Mouse (Mus musculus): ENCODE results near the gene Btbd9.

The Btbd9 gene

GRCm38 (mm10) chr17:30245308-30245706, 331.0 kb downstream of the Btbd9 start:
- no peak for DNase-seq (ENCODE audit: low read depth, low spot score)

- DNase-seq (ENCODE audit: low read depth, low spot score): no peak
These were observed 331.5 kb downstream of the Btbd9 start for GRCm38 (mm10) chr17:30244651-30245307.

GRCm38 (mm10) chr17:30243540-30243939, 332.7 kb downstream of the Btbd9 start:
- peak; percentile 33 for DNase-seq (ENCODE audit: low read depth, low spot score)

GRCm38 (mm10) chr17:30242647-30243046, 333.6 kb downstream of the Btbd9 start:
- DNase-seq (ENCODE audit: low read depth, low spot score): no peak

GRCm38 (mm10) chr17:30241720-30242322, 334.5 kb downstream of the Btbd9 start:
- no peak for DNase-seq (ENCODE audit: low read depth, low spot score)

GRCm38 (mm10) chr17:30241061-30241460, 335.2 kb downstream of the Btbd9 start:
- DNase-seq (ENCODE audit: low read depth, low spot score): no peak

- peak; percentile 85 for DNase-seq (ENCODE audit: low read depth, low spot score)
These were observed 335.6 kb downstream of the Btbd9 start for GRCm38 (mm10) chr17:30240659-30241058.

- no peak for DNase-seq (ENCODE audit: low read depth, low spot score)
These were observed 336.8 kb downstream of the Btbd9 start for GRCm38 (mm10) chr17:30239458-30239857.

GRCm38 (mm10) chr17:30237600-30237999, 338.7 kb downstream of the Btbd9 start:
- no peak for DNase-seq (ENCODE audit: low read depth, low spot score)

- DNase-seq (ENCODE audit: low read depth, low spot score): no peak
These were observed 339.7 kb downstream of the Btbd9 start for GRCm38 (mm10) chr17:30236611-30237010.

GRCm38 (mm10) chr17:30235380-30235779, 340.9 kb downstream of the Btbd9 start:
- DNase-seq (ENCODE audit: low read depth, low spot score): no peak

GRCm38 (mm10) chr17:30232698-30233097, 343.6 kb downstream of the Btbd9 start:
- no peak for DNase-seq (ENCODE audit: low read depth, low spot score)

- no peak for DNase-seq (ENCODE audit: low read depth, low spot score)
These were observed 344.8 kb downstream of the Btbd9 start for GRCm38 (mm10) chr17:30231483-30231882.

- no peak for DNase-seq (ENCODE audit: low read depth, low spot score)
These were observed 345.9 kb downstream of the Btbd9 start for GRCm38 (mm10) chr17:30230428-30230827.

GRCm38 (mm10) chr17:30228439-30229215, 347.7 kb downstream of the Btbd9 start:
- DNase-seq (ENCODE audit: low read depth, low spot score): no peak

GRCm38 (mm10) chr17:30225030-30225740, 351.1 kb downstream of the Btbd9 start:
- DNase-seq (ENCODE audit: low read depth, low spot score): no peak

GRCm38 (mm10) chr17:30222837-30223236, 353.5 kb downstream of the Btbd9 start:
- DNase-seq (ENCODE audit: low read depth, low spot score): no peak

- DNase-seq (ENCODE audit: low read depth, low spot score): no peak
These were observed 353.9 kb downstream of the Btbd9 start for GRCm38 (mm10) chr17:30222361-30222760.

- DNase-seq (ENCODE audit: low read depth, low spot score): no peak
These were observed 354.6 kb downstream of the Btbd9 start for GRCm38 (mm10) chr17:30221677-30222076.

GRCm38 (mm10) chr17:30215741-30216140, 360.5 kb downstream of the Btbd9 start:
- no peak for DNase-seq (ENCODE audit: low read depth, low spot score)

- no peak for DNase-seq (ENCODE audit: low read depth, low spot score)
These were observed 361.9 kb downstream of the Btbd9 start for GRCm38 (mm10) chr17:30214393-30214792.

GRCm38 (mm10) chr17:30213371-30213770, 362.9 kb downstream of the Btbd9 start:
- no peak for DNase-seq (ENCODE audit: low read depth, low spot score)

All from skeletal muscle tissue, adult 2 months (tissue).